Mouse (Mus musculus) testis, adult 2 months (tissue): Measurements from ENCODE around the gene Hdac7. TPM values are rescaled to one million over a fixed set of nuclear protein-coding genes. Genes with fewer than 3 reads are reported as not detected.

Source experiments
- H3K27ac ChIP-seq: fragments of 200-500 bp; 2 replicates; pipeline ENCODE4 v1.5.1; 2012; ENCODE audit warnings: low read depth, low read length; ENCODE audit not compliant: control insufficient read depth, insufficient read depth
- H3K27me3 ChIP-seq: fragments of 200-500 bp; 2 replicates; pipeline ENCODE4 v1.6.1; 2012; ENCODE audit warnings: mild to moderate bottlenecking, low read length, moderate library complexity; ENCODE audit not compliant: control insufficient read depth, insufficient read depth
- H3K36me3 ChIP-seq: fragments of 200-500 bp; 2 replicates; pipeline ENCODE4 v1.6.1; 2012; ENCODE audit warnings: mild to moderate bottlenecking, low read length; ENCODE audit not compliant: control insufficient read depth, insufficient read depth
- H3K4me1 ChIP-seq: fragments of 200-500 bp; 2 replicates; pipeline ENCODE4 v1.6.1; 2012; ENCODE audit warnings: low read length; ENCODE audit not compliant: control insufficient read depth, insufficient read depth
- H3K4me3 ChIP-seq: fragments of 200-500 bp; 2 replicates; pipeline ENCODE4 v1.5.1; 2012; ENCODE audit warnings: low read depth, mild to moderate bottlenecking, low read length, moderate library complexity, mixed read lengths; ENCODE audit not compliant: control insufficient read depth
- CTCF ChIP-seq: fragments of 200-500 bp; IDR thresholded peaks from 2 replicates; pipeline ENCODE4 v1.5.1; 2012; ENCODE audit warnings: low read depth, mild to moderate bottlenecking, inconsistent platforms, low read length, moderate library complexity; ENCODE audit not compliant: control insufficient read depth, insufficient read depth, insufficient replicate concordance
- POLR2A ChIP-seq: fragments of 200-500 bp; IDR thresholded peaks from 2 replicates; pipeline ENCODE4 v1.6.1; 2012; ENCODE audit warnings: low read depth, mild to moderate bottlenecking, inconsistent platforms, low read length, moderate library complexity; ENCODE audit not compliant: control insufficient read depth
- polyA plus RNA-seq: library from polyadenylated mRNA; depleted of rRNA; stranded (reverse); fragments of >200 nt; gene quantifications from 2 replicates; pipeline ENCODE4 v1.2.3, GENCODE M21; 2012

Gene Hdac7
- polyA plus RNA-seq, 1 experiment = 6.1 TPM

GRCm38 (mm10) chr15:97793386-97794153 lies 50.7 kb downstream of the Hdac7 start:
- TF ChIP-seq POLR2A (no peak), CTCF (no peak)
- Histone ChIP-seq H3K36me3 (no peaks in the 10 kb centered on the region), H3K27ac (no peak overlapping the region), H3K4me1 (peaks cover 7% of the 10 kb centered on the region), H3K27me3 (no peaks in the 10 kb centered on the region), H3K4me3 (no peak overlapping the region)

- TF ChIP-seq CTCF (no peak), POLR2A (no peak)
- no peak overlapping the region for H3K4me3 ChIP-seq
- no peaks in the 10 kb centered on the region for H3K27me3 ChIP-seq
- H3K36me3 ChIP-seq = no peaks in the 10 kb centered on the region
- no peak overlapping the region for H3K27ac ChIP-seq
- H3K4me1 ChIP-seq = peaks cover 7% of the 10 kb centered on the region
Observed at GRCm38 (mm10) chr15:97791126-97791700, 53.1 kb downstream of the Hdac7 start.

GRCm38 (mm10) chr15:97789761-97790505 lies 54.4 kb downstream of the Hdac7 start:
- Histone ChIP-seq H3K4me1 (peaks cover 7% of the 10 kb centered on the region), H3K36me3 (no peaks in the 10 kb centered on the region), H3K27ac (no peak overlapping the region), H3K4me3 (no peak overlapping the region), H3K27me3 (no peaks in the 10 kb centered on the region)
- TF ChIP-seq CTCF (peak; percentile 96), POLR2A (no peak)

GRCm38 (mm10) chr15:97788821-97789220 lies 55.5 kb downstream of the Hdac7 start:
- no peaks in the 10 kb centered on the region for H3K36me3 ChIP-seq
- no peaks in the 10 kb centered on the region for H3K27me3 ChIP-seq
- H3K27ac ChIP-seq = no peak overlapping the region
- H3K4me1 ChIP-seq = peaks cover 11% of the 10 kb centered on the region
- no peak overlapping the region for H3K4me3 ChIP-seq
- TF ChIP-seq CTCF (no peak), POLR2A (no peak)

- Histone ChIP-seq H3K4me1 (peaks cover 11% of the 10 kb centered on the region), H3K27ac (no peak overlapping the region), H3K27me3 (no peaks in the 10 kb centered on the region), H3K4me3 (no peak overlapping the region), H3K36me3 (no peaks in the 10 kb centered on the region)
- TF ChIP-seq CTCF (no peak), POLR2A (no peak)
Observed at GRCm38 (mm10) chr15:97787799-97788667, 56.3 kb downstream of the Hdac7 start.

- peaks cover 11% of the 10 kb centered on the region for H3K4me1 ChIP-seq
- TF ChIP-seq CTCF = no peak
- no peak for TF ChIP-seq POLR2A
- no peaks in the 10 kb centered on the region for H3K36me3 ChIP-seq
- H3K27me3 ChIP-seq = no peaks in the 10 kb centered on the region
- no peak overlapping the region; the same call in 1 of the 2 replicates for H3K27ac ChIP-seq
- no peak overlapping the region for H3K4me3 ChIP-seq
Observed at GRCm38 (mm10) chr15:97787148-97787798, 57.0 kb downstream of the Hdac7 start.
